21 mouse cellular contexts compared by ENCODE assay signal in the genomic region with DNA sequence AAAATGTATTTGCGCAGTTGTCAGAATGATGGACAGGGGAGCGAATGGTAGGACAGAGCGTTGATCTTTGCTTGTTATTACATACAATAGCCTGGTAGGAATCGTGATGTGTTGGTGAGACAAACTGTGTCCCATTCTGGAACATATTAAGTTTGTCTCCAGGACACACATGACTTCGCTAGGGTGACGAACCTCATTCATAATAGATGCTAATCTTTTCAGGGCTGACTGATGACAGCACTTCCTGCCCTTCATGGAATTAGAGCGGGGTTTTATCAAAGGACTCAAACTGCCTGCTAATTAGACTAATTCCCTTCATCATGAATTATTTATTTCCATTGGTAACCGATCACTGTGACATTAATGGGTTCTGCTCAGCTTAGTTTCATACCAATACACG.
DNase-seq lines count a peak whose midpoint lies in the region; ATAC-seq lines count a peak whose summit lies in the region.
"Had no signal": no experiment of that assay in that cellular context is flagged by ENCODE, and none has a peak within 500 bp of the region (broad histone marks: within the 10 kb centered on the region; RNA-seq: fewer than 3 reads in every experiment).

No protein-coding gene starts in this region.

- no peak overlapping the region for H3K27ac ChIP-seq in forebrain, embryonic 15.5 days (replicated peaks)
- H3K27ac ChIP-seq in forebrain, embryonic 10.5 days: no peak overlapping the region
- 0 out of 2 replicates have a peak overlapping the region, but pooled peaks have one; percentile 4 for H3K27ac ChIP-seq in neural tube, embryonic 13.5 days (replicated peaks)
- no peak overlapping the region for H3K27ac ChIP-seq in neural tube, embryonic 15.5 days (replicated peaks)
- no peak overlapping the region for H3K27ac ChIP-seq in midbrain, embryonic 14.5 days (replicated peaks; ENCODE audit: low read depth, low read length)
- H3K27ac ChIP-seq: embryonic facial prominence, embryonic 12.5 days; gastrocnemius, adult 2 months; limb, embryonic 15.5 days; liver, embryonic 14.5 days had no signal

- no peak overlapping the region for H3K9ac ChIP-seq in forebrain, embryonic 15.5 days (replicated peaks)
- no peak overlapping the region for H3K9ac ChIP-seq in neural tube, embryonic 13.5 days
- H3K9ac ChIP-seq in neural tube, embryonic 15.5 days (replicated peaks): no peak overlapping the region
- H3K9ac ChIP-seq in midbrain, embryonic 14.5 days (replicated peaks; ENCODE audit: low read length): no peak overlapping the region
- H3K9ac ChIP-seq: embryonic facial prominence, embryonic 12.5 days; limb, embryonic 15.5 days; liver, embryonic 14.5 days; lung, embryonic 14.5 days had no signal

- no peaks in the 10 kb centered on the region for H3K27me3 ChIP-seq in forebrain, embryonic 15.5 days
- H3K27me3 ChIP-seq in forebrain, embryonic 10.5 days (ENCODE audit: poor library complexity, severe bottlenecking): 0 out of 2 replicates have a peak, but pooled peaks cover 4% of the 10 kb centered on the region
- no peaks in the 10 kb centered on the region for H3K27me3 ChIP-seq in neural tube, embryonic 13.5 days
- no peaks in the 10 kb centered on the region for H3K27me3 ChIP-seq in neural tube, embryonic 15.5 days (replicated peaks)
- H3K27me3 ChIP-seq in midbrain, embryonic 14.5 days (ENCODE audit: control insufficient read depth, insufficient read depth, low read length): peaks cover 8% of the 10 kb centered on the region; the same call in 1 of the 2 replicates
- H3K27me3 ChIP-seq: embryonic facial prominence, embryonic 12.5 days; limb, embryonic 15.5 days had no signal

- 0 out of 2 replicates have a peak overlapping the region, but pooled peaks have one; percentile 2 for H3K4me2 ChIP-seq in forebrain, embryonic 15.5 days (replicated peaks)
- H3K4me2 ChIP-seq in neural tube, embryonic 13.5 days: no peak overlapping the region
- no peak overlapping the region for H3K4me2 ChIP-seq in neural tube, embryonic 15.5 days
- peak overlapping the region; percentile 16 for H3K4me2 ChIP-seq in midbrain, embryonic 14.5 days (ENCODE audit: low read length)
- H3K4me2 ChIP-seq: embryonic facial prominence, embryonic 12.5 days; limb, embryonic 15.5 days; lung, embryonic 14.5 days had no signal

- no peaks in the 10 kb centered on the region for H3K36me3 ChIP-seq in forebrain, embryonic 15.5 days
- no peaks in the 10 kb centered on the region for H3K36me3 ChIP-seq in forebrain, embryonic 10.5 days (replicated peaks)
- no peaks in the 10 kb centered on the region for H3K36me3 ChIP-seq in neural tube, embryonic 13.5 days
- H3K36me3 ChIP-seq in neural tube, embryonic 15.5 days: no peaks in the 10 kb centered on the region
- H3K36me3 ChIP-seq in midbrain, embryonic 14.5 days (ENCODE audit: control insufficient read depth, insufficient read depth, low read length): no peaks in the 10 kb centered on the region
- H3K36me3 ChIP-seq: embryonic facial prominence, embryonic 12.5 days; limb, embryonic 15.5 days had no signal

- no peaks in the 10 kb centered on the region for H3K9me3 ChIP-seq in forebrain, embryonic 15.5 days
- H3K9me3 ChIP-seq in forebrain, embryonic 10.5 days: no peaks in the 10 kb centered on the region
- no peaks in the 10 kb centered on the region for H3K9me3 ChIP-seq in neural tube, embryonic 13.5 days
- H3K9me3 ChIP-seq in neural tube, embryonic 15.5 days (replicated peaks): no peaks in the 10 kb centered on the region
- H3K9me3 ChIP-seq in midbrain, embryonic 14.5 days (ENCODE audit: control insufficient read depth, low read length): no peaks in the 10 kb centered on the region
- H3K9me3 ChIP-seq: embryonic facial prominence, embryonic 12.5 days; limb, embryonic 15.5 days had no signal

- H3K4me1 ChIP-seq in forebrain, embryonic 15.5 days: peaks cover 18% of the 10 kb centered on the region
- peaks cover 12% of the 10 kb centered on the region for H3K4me1 ChIP-seq in forebrain, embryonic 10.5 days
- peaks cover 27% of the 10 kb centered on the region for H3K4me1 ChIP-seq in neural tube, embryonic 13.5 days (replicated peaks)
- peaks cover 9% of the 10 kb centered on the region; the same call in 1 of the 2 replicates for H3K4me1 ChIP-seq in neural tube, embryonic 15.5 days
- peaks cover 11% of the 10 kb centered on the region for H3K4me1 ChIP-seq in midbrain, embryonic 14.5 days (ENCODE audit: control insufficient read depth, insufficient read depth, low read length)
- H3K4me1 ChIP-seq: embryonic facial prominence, embryonic 12.5 days; limb, embryonic 15.5 days had no signal

- no peak overlapping the region for H3K4me3 ChIP-seq in forebrain, embryonic 15.5 days
- no peak overlapping the region for H3K4me3 ChIP-seq in forebrain, embryonic 10.5 days
- no peak overlapping the region for H3K4me3 ChIP-seq in neural tube, embryonic 13.5 days
- H3K4me3 ChIP-seq in neural tube, embryonic 15.5 days (replicated peaks): no peak overlapping the region
- no peak overlapping the region for H3K4me3 ChIP-seq in midbrain, embryonic 14.5 days (replicated peaks; ENCODE audit: low read depth, low read length)
- H3K4me3 ChIP-seq: embryonic facial prominence, embryonic 12.5 days; gastrocnemius, adult 2 months; limb, embryonic 15.5 days had no signal

- WGBS in forebrain, embryonic 15.5 days: 16% methylated on average over 9 of the region's 9 CpGs
- 60% methylated on average over 9 of the region's 9 CpGs for WGBS in forebrain, embryonic 10.5 days
- WGBS in neural tube, embryonic 13.5 days: 33% methylated on average over 9 of the region's 9 CpGs
- 35% methylated on average over 9 of the region's 9 CpGs for WGBS in neural tube, embryonic 15.5 days
- WGBS in midbrain, embryonic 14.5 days: 6% methylated on average over 9 of the region's 9 CpGs

- peak; percentile 71 for ATAC-seq in forebrain, embryonic 15.5 days (replicated peaks)
- no peak for ATAC-seq in neural tube, embryonic 13.5 days (ENCODE audit: low read depth)
- ATAC-seq in neural tube, embryonic 15.5 days (ENCODE audit: low FRiP score): no peak
- ATAC-seq in midbrain, embryonic 14.5 days (ENCODE audit: low FRiP score, low TSS enrichment): no peak
- ATAC-seq: CD4-positive, CD25-positive, alpha-beta regulatory T cell, adult 4 months had no signal

- DNase-seq in forebrain, embryonic 10.5 days (ENCODE audit: extremely low spot score, low spot score): no peak
- peak; percentile 71 for DNase-seq in midbrain, embryonic 14.5 days
- no peak for DNase-seq in left cerebral cortex, adult 9 months (ENCODE audit: low spot score in 2 of 2)
- no peak for DNase-seq in embryo, embryonic 9.5 days (ENCODE audit: extremely low spot score)
- DNase-seq: adrenal gland, postnatal 36 days; cerebellum, adult 11-12 months; cerebellum, postnatal 10 days; gastrocnemius, adult 2 months; kidney, adult 18-20 months; layer of hippocampus, adult 9-11 months; left cerebral cortex, postnatal 4 days; right cerebral cortex, postnatal 14 days; spleen, adult 18-20 months had no signal

Comparison
In these comparisons a context has a peak if more than half of its experiments do, and no peak if none do; other contexts are left out.
1. H3K4me2 ChIP-seq: peak in forebrain, embryonic 15.5 days (single experiment) and midbrain, embryonic 14.5 days (single experiment); none in neural tube, embryonic 13.5 days (single experiment) and neural tube, embryonic 15.5 days (single experiment).